Mouse (Mus musculus): Measurements from ENCODE around the gene Serhl. TPM values are rescaled to one million over a fixed set of nuclear protein-coding genes. Genes with fewer than 3 reads are reported as not detected.
"Not testable (repeated sequence)": the region's sequence is repeated elsewhere in the genome, so short reads cannot be mapped to it uniquely, and the experiment has no call there.

Gene Serhl
- 49.0 and 50.5 TPM in 2 replicates for polyA plus RNA-seq (2016; fragmentation: Nextera tagmentation; extraction: Ambion mirVana)

DNA sequence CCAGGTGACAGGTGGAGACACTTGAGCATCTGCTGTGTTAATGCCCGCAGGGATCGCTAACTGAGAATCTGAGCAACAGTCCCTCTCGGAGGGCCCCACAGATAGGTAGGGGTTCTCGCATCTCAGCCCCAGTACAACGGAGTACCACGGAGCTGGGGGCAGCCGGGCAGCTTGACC, at the start of gene Serhl:
TSS of gene Serhl (plus strand) at position 78 of the 177 bp plus-strand sequence.
- Histone ChIP-seq H3K36me3 (replicated peaks) (no peaks in the 10 kb centered on the region), H3K9me3 (no peaks in the 10 kb centered on the region), H3K4me3 (peak within 1 kb of the TSS; percentile 43), H3K27ac (replicated peaks) (no peak within 1 kb of the TSS), H3K4me1 (peaks cover 28% of the 10 kb centered on the region), H3K27me3 (replicated peaks; ENCODE audit: low read depth, poor library complexity, severe bottlenecking) (peaks cover 53% of the 10 kb centered on the region)
- DNase-seq (ENCODE audit: low spot score), result no peak
- 9% methylated on average over 7 of the region's 7 CpGs for WGBS

DNA sequence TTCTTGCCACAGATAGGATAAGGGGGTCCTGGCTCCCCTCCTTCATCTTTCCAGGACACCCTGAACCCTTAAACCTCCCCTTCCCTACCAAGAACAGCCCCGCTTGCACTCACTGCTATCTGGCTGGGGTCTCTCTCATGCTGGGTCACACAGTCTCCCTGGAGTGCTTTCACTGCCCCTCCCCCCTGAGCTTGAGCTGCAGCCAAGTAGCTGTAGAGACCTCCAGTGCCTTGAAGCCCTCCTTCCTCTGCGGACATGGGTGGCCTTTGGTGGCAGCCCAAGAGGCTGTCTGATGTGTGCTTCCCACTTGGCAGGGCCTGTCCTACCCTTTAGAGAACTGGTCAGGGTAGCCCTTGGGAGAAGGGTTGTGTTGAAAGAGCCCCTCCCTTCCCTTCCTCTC, 49.1 kb upstream of the Serhl start:
- Histone ChIP-seq H3K27ac (replicated peaks) (no peak overlapping the region; the same call in 1 of the 2 replicates), H3K9me3 (no peaks in the 10 kb centered on the region), H3K36me3 (replicated peaks) (no peaks in the 10 kb centered on the region), H3K4me1 (peaks cover 52% of the 10 kb centered on the region), H3K4me3 (no peak overlapping the region), H3K27me3 (replicated peaks; ENCODE audit: low read depth, poor library complexity, severe bottlenecking) (peaks cover 48% of the 10 kb centered on the region)
- DNase-seq (ENCODE audit: low spot score), result no peak
- 41% methylated on average over 2 of the region's 2 CpGs for WGBS

DNA sequence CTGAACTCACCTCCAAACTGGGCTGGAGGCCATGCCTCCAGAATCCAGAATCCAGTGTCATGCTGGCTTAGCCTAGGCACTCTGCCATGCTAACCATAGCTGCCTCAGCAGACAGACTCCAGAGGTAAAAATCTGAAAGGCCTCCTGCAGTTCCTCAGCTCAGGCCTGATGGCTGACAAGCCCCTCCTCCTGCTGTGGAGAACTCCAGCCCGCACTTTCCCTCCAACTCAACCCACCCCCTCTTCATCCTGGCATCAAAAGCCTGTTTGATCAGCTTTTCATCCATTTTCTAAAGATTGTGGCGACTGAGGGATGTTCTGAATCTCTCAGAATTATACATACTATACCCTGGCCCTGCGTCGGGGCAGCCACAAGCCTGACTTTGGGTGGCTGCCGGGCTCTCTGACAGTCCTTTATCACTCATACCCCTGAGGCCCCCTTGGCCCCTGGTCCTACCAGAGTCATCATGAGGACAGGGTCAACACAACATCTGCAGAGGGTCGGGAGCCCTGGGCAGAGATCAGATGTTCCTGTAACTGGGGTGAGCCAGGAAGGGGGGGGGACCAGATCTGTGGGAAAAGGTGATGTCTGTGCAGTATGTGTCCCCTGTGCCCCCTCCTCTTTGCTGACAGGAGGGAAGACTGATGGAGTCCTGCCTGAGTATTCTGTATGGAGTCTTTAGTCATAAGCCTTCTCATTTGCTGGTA, 46.5 kb upstream of the Serhl start:
- peak; percentile 67 for DNase-seq (ENCODE audit: low spot score)
- peak overlapping the region; percentile 75 for H3K27ac ChIP-seq (replicated peaks)
- peaks cover 9% of the 10 kb centered on the region; the same call in 1 of the 2 replicates for H3K9me3 ChIP-seq
- peaks cover 50% of the 10 kb centered on the region for H3K4me1 ChIP-seq
- H3K27me3 ChIP-seq (replicated peaks; ENCODE audit: low read depth, poor library complexity, severe bottlenecking), result peaks cover 30% of the 10 kb centered on the region
- no peaks in the 10 kb centered on the region for H3K36me3 ChIP-seq (replicated peaks)
- H3K4me3 ChIP-seq, result peak overlapping the region; percentile 31; the same call in 1 of the 2 replicates
- 8% methylated on average over 6 of the region's 6 CpGs for WGBS

DNA sequence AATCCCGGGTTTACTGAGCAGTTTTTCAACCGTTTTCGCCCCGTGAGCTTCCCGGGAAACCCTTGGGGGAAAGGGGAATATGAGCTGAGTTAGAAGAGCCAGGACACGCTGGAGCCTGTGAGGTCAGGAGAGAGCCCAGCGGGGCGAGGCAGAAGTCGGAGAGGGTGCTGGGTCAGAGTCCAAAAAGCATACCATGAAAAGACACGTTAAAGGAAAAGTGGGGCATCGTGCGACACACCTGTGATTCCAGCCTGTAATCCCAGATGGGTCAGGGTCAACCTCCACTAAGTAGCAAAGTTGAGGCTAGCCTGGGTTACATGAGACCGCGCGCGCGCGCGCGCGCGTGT, 46.0 kb upstream of the Serhl start:
- H3K27me3 ChIP-seq (replicated peaks; ENCODE audit: low read depth, poor library complexity, severe bottlenecking), result peaks cover 25% of the 10 kb centered on the region
- H3K4me1 ChIP-seq, result peaks cover 45% of the 10 kb centered on the region
- no peak for DNase-seq (ENCODE audit: low spot score)
- H3K9me3 ChIP-seq, result peaks cover 9% of the 10 kb centered on the region; the same call in 1 of the 2 replicates
- WGBS, result 64% methylated on average over 22 of the region's 22 CpGs
- H3K36me3 ChIP-seq (replicated peaks), result no peaks in the 10 kb centered on the region
- peak overlapping the region; percentile 75; the same call in 1 of the 2 replicates for H3K27ac ChIP-seq (replicated peaks)
- peak overlapping the region; percentile 31; the same call in 1 of the 2 replicates for H3K4me3 ChIP-seq

DNA sequence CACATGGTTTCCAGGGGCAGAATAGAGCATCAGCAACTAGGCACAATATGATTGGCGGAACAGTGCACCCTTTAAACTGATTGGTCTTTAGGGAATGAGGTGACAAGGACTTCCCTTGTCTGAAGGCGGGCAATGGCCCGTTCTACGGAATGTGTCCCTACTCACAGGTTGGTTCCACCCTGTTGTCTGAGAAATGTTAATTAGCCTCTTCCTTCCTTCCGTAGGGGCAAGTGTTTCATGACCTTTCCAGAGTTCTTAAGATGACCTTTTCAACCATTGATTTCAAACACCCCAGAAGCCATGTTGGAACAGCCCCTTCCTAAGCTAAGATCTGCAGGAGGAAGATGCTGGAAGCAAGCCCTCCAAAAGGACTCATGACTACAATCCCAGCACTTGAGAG, 43.7 kb upstream of the Serhl start:
- H3K4me3 ChIP-seq; H3K9me3 ChIP-seq; H3K27ac ChIP-seq (replicated peaks); H3K27me3 ChIP-seq (replicated peaks; ENCODE audit: low read depth, poor library complexity, severe bottlenecking); H3K36me3 ChIP-seq (replicated peaks); DNase-seq (ENCODE audit: low spot score): not testable (repeated sequence)
- 76% methylated on average over 5 of the region's 5 CpGs for WGBS
- H3K4me1 ChIP-seq, result peaks cover 29% of the 10 kb centered on the region

DNA sequence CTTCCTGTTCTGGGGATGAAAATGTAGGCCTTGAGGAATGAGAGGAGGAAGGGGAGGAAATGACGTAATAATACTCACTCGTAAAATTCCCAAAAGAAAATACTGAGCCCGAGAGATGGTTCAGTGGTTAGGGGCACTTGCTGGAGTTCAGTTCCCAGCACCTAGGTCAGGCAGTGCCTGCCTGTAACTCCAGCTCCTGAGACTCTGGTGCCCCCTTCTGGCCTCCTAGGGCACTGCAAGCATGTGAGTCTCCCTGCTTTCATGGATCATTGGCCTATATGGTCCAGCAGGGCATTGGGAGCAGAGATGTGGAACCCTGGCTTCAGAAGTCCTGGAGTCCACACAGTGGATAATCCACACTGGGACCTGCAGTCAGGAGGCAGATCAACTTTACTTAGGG, 43.0 kb upstream of the Serhl start:
- WGBS, result 98% methylated on average over 3 of the region's 3 CpGs
- Histone ChIP-seq H3K27ac (replicated peaks) (no peak overlapping the region), H3K27me3 (replicated peaks; ENCODE audit: low read depth, poor library complexity, severe bottlenecking) (0 out of 2 replicates have a peak, but pooled peaks cover 2% of the 10 kb centered on the region), H3K4me3 (no peak overlapping the region), H3K4me1 (peaks cover 28% of the 10 kb centered on the region), H3K36me3 (replicated peaks) (no peaks in the 10 kb centered on the region), H3K9me3 (peaks cover 9% of the 10 kb centered on the region; the same call in 1 of the 2 replicates)
- no peak for DNase-seq (ENCODE audit: low spot score)

DNA sequence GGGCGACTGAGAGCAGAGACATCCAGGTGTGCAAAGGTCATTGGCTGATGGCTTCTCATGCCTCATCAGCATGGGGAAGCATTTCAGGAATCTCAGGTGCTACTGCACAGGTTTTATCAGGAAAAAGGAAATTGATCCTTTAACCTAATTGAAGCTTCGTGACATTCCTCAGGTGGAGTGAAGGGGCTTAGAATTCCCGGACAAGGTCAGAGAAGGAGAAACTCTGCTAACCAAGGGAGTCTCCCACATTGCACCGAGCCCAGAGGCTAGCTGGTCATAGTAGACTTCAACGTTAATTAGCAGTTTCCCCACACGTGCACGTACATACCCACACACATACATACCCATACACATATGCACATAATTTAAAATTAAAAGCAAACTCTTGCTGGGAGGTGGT, 42.6 kb upstream of the Serhl start:
- DNase-seq (ENCODE audit: low spot score), result no peak
- H3K36me3 ChIP-seq (replicated peaks), result no peaks in the 10 kb centered on the region
- no peaks in the 10 kb centered on the region for H3K27me3 ChIP-seq (replicated peaks; ENCODE audit: low read depth, poor library complexity, severe bottlenecking)
- peaks cover 32% of the 10 kb centered on the region for H3K4me1 ChIP-seq
- 76% methylated on average over 7 of the region's 7 CpGs for WGBS
- H3K27ac ChIP-seq (replicated peaks), result no peak overlapping the region
- H3K9me3 ChIP-seq, result peaks cover 9% of the 10 kb centered on the region; the same call in 1 of the 2 replicates
- no peak overlapping the region for H3K4me3 ChIP-seq

DNA sequence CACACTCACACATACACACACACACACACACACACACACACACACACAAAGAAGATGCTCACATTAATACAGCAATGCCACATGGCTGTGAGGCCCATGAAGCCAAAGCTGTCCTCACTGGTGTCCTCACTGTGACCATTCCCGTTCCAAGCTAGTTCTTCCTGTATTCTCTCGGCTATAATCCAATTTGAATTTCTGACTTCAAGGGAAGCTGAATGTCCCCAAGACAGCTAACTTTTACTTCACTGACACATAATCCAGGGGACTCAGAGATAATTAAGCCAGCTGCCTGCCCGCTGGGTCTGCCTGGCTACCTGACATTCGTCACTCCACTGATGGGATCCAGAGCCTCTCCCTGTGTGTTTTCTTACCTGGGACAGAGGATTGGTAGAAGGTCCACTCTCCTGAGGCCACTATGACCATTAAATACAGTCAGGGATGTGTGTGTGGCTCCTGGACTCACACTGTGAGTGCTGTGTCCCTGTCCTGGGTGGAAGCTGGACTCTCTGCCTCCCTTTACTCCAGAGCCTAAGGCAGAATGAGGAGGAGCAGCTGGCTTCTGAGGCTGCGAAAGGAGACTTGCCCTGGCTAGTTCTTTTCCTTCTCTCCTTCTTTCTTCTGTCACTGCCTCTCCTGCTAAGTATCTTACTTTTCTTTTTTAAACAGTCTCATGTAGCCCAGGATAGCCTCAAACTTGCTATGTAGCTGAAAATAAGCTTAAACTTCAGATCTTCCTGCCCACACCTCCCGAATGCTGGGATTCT, 36.8 kb upstream of the Serhl start:
- H3K9me3 ChIP-seq, result peaks cover 2% of the 10 kb centered on the region; the same call in 1 of the 2 replicates
- no peak overlapping the region for H3K27ac ChIP-seq (replicated peaks)
- peaks cover 15% of the 10 kb centered on the region for H3K27me3 ChIP-seq (replicated peaks; ENCODE audit: low read depth, poor library complexity, severe bottlenecking)
- peaks cover 38% of the 10 kb centered on the region for H3K4me1 ChIP-seq
- no peaks in the 10 kb centered on the region for H3K36me3 ChIP-seq (replicated peaks)
- H3K4me3 ChIP-seq, result no peak overlapping the region
- 55% methylated on average over 6 of the region's 6 CpGs for WGBS
- no peak for DNase-seq (ENCODE audit: low spot score)

DNA sequence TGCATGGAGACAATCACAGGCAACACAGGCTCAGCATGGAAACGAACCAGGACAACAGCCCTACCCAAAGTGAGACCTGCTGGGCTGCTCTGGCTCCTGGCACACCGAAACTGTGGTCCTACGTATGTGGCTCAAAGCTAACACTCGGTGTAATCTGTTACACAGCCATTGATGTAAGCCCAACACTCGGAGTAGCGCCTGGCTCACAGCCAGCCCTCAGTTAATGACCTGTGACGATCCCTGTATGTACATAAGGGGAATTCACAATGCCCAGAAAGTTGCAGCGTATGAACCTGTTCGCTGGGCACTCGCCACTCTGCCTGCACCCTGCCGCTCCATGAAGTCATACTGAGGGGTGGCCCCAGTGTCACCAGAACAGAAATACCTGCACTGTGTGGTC, 36.0 kb upstream of the Serhl start:
- Histone ChIP-seq H3K4me3 (no peak overlapping the region), H3K27me3 (replicated peaks; ENCODE audit: low read depth, poor library complexity, severe bottlenecking) (peaks cover 17% of the 10 kb centered on the region), H3K4me1 (peaks cover 39% of the 10 kb centered on the region), H3K9me3 (peaks cover 3% of the 10 kb centered on the region; the same call in 1 of the 2 replicates), H3K36me3 (replicated peaks) (no peaks in the 10 kb centered on the region), H3K27ac (replicated peaks) (no peak overlapping the region)
- no peak for DNase-seq (ENCODE audit: low spot score)
- WGBS, result 68% methylated on average over 11 of the region's 11 CpGs

DNA sequence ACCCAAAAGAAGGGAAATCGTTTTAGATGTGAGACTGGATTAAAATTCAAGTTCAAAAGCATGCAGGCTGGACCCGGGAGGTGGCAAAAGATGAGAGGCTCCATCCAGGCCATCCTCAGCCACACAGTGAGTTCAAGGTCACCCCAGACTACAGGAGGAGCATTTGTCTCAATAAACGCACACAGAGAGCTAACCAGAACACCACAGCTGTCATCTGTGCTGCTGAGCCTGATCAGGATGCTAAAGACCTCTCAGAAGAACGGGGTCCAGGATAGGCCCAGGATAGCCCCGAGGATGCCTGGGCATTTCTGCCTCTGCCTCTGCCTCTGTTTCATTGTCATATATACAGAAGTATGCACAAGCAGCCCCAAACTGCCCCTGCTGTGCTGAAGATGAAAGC, 33.7 kb upstream of the Serhl start:
- H3K36me3 ChIP-seq (replicated peaks), result no peaks in the 10 kb centered on the region
- H3K9me3 ChIP-seq, result peaks cover 3% of the 10 kb centered on the region; the same call in 1 of the 2 replicates
- H3K27me3 ChIP-seq (replicated peaks; ENCODE audit: low read depth, poor library complexity, severe bottlenecking), result peaks cover 17% of the 10 kb centered on the region
- H3K27ac ChIP-seq (replicated peaks), result no peak overlapping the region
- WGBS, result 54% methylated on average over 5 of the region's 5 CpGs
- DNase-seq (ENCODE audit: low spot score), result no peak
- H3K4me3 ChIP-seq, result no peak overlapping the region
- H3K4me1 ChIP-seq, result peaks cover 52% of the 10 kb centered on the region

DNA sequence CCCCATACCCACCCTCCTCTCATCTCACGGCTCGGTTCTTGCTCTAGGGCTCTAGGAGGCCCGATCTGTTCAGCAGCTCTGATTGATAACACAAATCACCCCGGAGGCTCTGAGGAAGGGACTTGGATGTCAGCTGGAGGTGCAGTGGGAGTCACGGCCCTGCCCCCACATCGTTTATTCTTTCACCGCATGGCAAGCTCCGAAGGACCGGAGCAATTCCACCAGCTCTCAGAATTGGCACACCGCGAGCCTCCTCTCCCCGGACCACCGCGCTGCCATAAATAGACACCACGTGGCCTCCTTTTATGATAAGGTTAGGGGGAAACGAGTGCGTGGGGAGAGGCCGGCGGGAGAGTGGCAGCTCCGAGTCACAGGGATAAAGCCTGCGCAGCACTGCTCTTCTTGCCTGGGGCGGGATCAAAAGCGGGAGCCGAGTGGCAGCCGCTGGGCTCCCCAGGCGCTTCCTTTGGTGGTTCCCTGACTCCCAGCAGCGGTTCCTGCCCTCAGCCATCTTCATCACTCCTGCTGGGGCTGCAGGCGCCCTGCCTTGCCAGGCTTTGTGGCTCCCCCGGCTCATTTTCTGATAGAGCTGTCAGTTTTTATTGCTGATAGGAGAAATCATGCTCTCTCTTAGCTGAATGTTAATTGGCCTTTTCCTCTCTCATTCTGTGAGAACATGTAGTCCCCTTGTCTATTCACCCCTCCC, 32.8 kb upstream of the Serhl start:
- Histone ChIP-seq H3K4me1 (peaks cover 56% of the 10 kb centered on the region), H3K27ac (replicated peaks) (peak overlapping the region; percentile 77)
- under 1% methylated on average over 29 of the region's 29 CpGs for WGBS

DNA sequence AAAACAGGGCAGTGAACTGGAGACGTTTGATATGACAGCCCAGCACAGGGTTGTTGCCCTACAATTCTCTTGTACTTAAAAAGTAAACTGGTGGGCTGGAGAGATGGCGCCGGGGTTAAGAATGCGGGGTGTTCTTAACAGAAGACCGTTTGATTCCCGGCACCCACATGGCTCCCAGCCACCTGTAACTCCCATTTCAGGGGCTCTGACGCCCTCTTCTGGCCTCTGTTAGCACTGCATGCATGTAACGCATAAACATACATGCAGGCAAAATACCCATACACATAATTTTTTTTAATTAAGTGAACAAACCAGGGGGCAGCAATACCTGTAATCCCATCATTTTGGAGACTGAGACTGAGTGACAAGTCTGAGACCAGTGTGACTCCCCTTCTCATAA, 31.8 kb upstream of the Serhl start:
- H3K9me3 ChIP-seq, result peaks cover 3% of the 10 kb centered on the region; the same call in 1 of the 2 replicates
- DNase-seq (ENCODE audit: low spot score), result no peak
- H3K27ac ChIP-seq (replicated peaks), result no peak overlapping the region
- 71% methylated on average over 8 of the region's 8 CpGs for WGBS
- peaks cover 51% of the 10 kb centered on the region for H3K4me1 ChIP-seq
- peaks cover 14% of the 10 kb centered on the region for H3K27me3 ChIP-seq (replicated peaks; ENCODE audit: low read depth, poor library complexity, severe bottlenecking)
- H3K4me3 ChIP-seq, result no peak overlapping the region
- no peaks in the 10 kb centered on the region for H3K36me3 ChIP-seq (replicated peaks)

More for the DNA sequence above, 32.8 kb upstream of the Serhl start:
- no peaks in the 10 kb centered on the region for H3K36me3 ChIP-seq (replicated peaks)
- H3K27me3 ChIP-seq (replicated peaks; ENCODE audit: low read depth, poor library complexity, severe bottlenecking), result peaks cover 17% of the 10 kb centered on the region
- DNase-seq (ENCODE audit: low spot score), result peak; percentile 55
- H3K9me3 ChIP-seq, result peaks cover 3% of the 10 kb centered on the region; the same call in 1 of the 2 replicates
- H3K4me3 ChIP-seq, result peak overlapping the region; percentile 55

All from embryonic facial prominence, embryonic 10.5 days (tissue).